Mouse (Mus musculus) heart, embryonic 14.5 days (tissue): Measurements from ENCODE around the gene Uts2r. TPM values are rescaled to one million over a fixed set of nuclear protein-coding genes. Genes with fewer than 3 reads are reported as not detected.

Experiments used
- polyA plus RNA-seq: library from polyadenylated mRNA; unstranded; fragments of >200 nt; fragmentation: Nextera tagmentation; extraction: Ambion mirVana; gene quantifications from 2 replicates; pipeline ENCODE4 v1.2.1, GENCODE M21; 2014

Gene Uts2r
- polyA plus RNA-seq, 1 experiment from 2014 or later = 0.15 TPM

Other genes starting within 250 kb of the Uts2r start
- 4.2 and 4.8 TPM in 2 replicates for gene Ccdc57, start 227.4 kb upstream of the Uts2r start, polyA plus RNA-seq
- gene Slc16a3, start 211.8 kb upstream of the Uts2r start, polyA plus RNA-seq = 82.5 and 111 TPM in 2 replicates
- 45.1 and 45.6 TPM in 2 replicates for gene Csnk1d, start 168.9 kb upstream of the Uts2r start, polyA plus RNA-seq
- not detected in 2 replicates for gene Cd7, start 120.9 kb upstream of the Uts2r start, polyA plus RNA-seq
- gene Sectm1b, start 96.7 kb upstream of the Uts2r start, polyA plus RNA-seq = not detected in 2 replicates
- gene Sectm1a, start 79.1 kb upstream of the Uts2r start, polyA plus RNA-seq = not detected in 2 replicates
- gene Tex19.2, start 41.6 kb upstream of the Uts2r start, polyA plus RNA-seq = not detected in 2 replicates
- gene Tex19.1, start 14.1 kb upstream of the Uts2r start, polyA plus RNA-seq = not detected in 2 replicates
- 6.7 and 8.8 TPM in 2 replicates for gene Hexdc, start 44.2 kb downstream of the Uts2r start, polyA plus RNA-seq
- 33.3 and 34.1 TPM in 2 replicates for gene Ogfod3, start 44.4 kb downstream of the Uts2r start, polyA plus RNA-seq
- gene Cybc1, start 69.1 kb downstream of the Uts2r start, polyA plus RNA-seq = 22.7 and 23.1 TPM in 2 replicates
- gene Narf, start 77.0 kb downstream of the Uts2r start, polyA plus RNA-seq = 57.8 and 58.0 TPM in 2 replicates
- 9.2 TPM in 2 replicates for gene Foxk2, start 99.7 kb downstream of the Uts2r start, polyA plus RNA-seq
- 79.9 and 82.5 TPM in 2 replicates for gene Wdr45b, start 194.2 kb downstream of the Uts2r start, polyA plus RNA-seq
- 6.7 and 7.6 TPM in 2 replicates for gene Rab40b, start 228.0 kb downstream of the Uts2r start, polyA plus RNA-seq